Mouse (Mus musculus) layer of hippocampus, adult 18-20 months (tissue): ENCODE results near the gene Nkx6-2. TPM values are rescaled to one million over a fixed set of nuclear protein-coding genes. Genes with fewer than 3 reads are reported as not detected.
A peak's percentile ranks its signal among the peaks of the same experiment; 100 is the strongest.

Experiments
- DNase-seq, 2 experiments: peaks; one replicate each; pipeline ENCODE4 v3.0.0; 2022; ENCODE audit warnings: low spot score in 2 of 2
- long read RNA-seq: library from polyadenylated mRNA; stranded (forward); transcript quantifications from one replicate; pipeline ENCODE4 v2.0.0, GENCODE M21; 2021
- total RNA-seq, 2 experiments: library from RNA; stranded (reverse); gene quantifications; 2 replicates each; pipeline ENCODE4 v1.2.3; 2021

Gene Nkx6-2
- total RNA-seq: 10 to 100 TPM in 1 of 2 experiments, 1 to 10 TPM in 1; 9.9 to 14.0 TPM
- long read RNA-seq, transcript Nkx6-2-202 (3 exons, 1,299 nt): minor isoform, 9 of 22 reads
- long read RNA-seq, transcript Nkx6-2-201 (4 exons, 1,907 nt): major isoform, 10 of 22 reads
- long read RNA-seq, partial matches to known transcripts: 1 of 22 reads
- long read RNA-seq, other reads (novel, unspliced or antisense): 2 of 22 reads

DNA sequence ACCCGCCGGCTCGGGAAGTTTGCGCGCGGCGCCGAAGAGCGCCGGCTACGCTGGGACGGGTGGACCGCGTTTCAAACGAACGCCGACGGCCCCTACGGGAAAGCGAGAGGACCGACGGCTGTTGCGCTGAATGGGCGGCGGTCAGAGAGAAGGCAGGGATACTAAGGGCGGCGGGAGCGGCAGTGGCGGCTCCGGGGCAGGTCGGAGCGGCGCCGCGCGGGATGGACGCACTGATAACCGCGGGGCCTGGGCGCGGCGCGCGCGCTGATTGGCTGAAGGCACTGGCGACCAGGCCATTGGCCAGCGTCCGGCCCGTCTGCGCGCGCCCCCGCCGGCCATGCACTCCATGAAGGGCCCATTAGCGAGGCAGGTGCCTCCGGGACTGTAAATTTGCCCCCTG is at the start of gene Nkx6-2:
Gene Nkx6-2 (minus strand): TSS at position 203 of the 400 bp plus-strand sequence.
- peak in 1 of 2 experiments; percentile 64 for DNase-seq

DNA sequence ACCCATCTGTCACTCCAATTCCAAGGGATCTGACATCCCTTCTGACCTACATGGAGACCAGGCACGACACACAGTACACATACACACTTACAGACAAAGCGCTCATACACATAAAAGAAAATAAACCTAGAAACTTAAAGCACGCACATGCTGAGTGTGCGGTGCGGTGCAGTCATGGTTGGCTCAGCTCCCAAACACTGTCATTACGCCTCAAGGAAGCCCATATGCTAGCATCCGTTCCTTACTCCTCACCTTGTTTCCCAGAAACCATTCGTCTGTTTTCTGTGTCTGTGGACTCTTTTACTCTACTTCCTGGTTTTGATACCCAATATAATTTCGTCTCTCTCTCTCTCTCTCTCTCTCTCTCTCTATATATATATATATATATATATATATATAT is 42.6 kb upstream of the Nkx6-2 start:
- DNase-seq: no peak

DNA sequence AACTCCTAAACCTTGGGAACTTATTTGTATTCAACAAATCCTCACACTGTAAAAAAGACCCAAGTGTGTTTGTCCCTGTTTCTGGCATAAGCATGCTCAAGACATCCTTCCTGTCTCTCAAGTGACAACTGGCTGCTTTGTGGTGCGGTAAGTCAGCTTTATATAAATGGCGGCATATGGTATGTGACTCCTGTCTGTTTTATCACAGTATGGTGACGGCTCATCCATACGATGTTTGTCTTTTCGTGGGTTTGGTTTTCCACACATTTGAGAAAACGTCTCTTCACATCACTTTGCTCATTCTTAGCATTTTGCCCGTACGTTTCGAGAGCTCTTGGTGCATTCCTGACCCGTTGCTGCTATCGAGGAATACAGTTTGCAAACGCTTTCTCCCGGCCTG is 40.0 kb upstream of the Nkx6-2 start:
- DNase-seq: no peak

DNA sequence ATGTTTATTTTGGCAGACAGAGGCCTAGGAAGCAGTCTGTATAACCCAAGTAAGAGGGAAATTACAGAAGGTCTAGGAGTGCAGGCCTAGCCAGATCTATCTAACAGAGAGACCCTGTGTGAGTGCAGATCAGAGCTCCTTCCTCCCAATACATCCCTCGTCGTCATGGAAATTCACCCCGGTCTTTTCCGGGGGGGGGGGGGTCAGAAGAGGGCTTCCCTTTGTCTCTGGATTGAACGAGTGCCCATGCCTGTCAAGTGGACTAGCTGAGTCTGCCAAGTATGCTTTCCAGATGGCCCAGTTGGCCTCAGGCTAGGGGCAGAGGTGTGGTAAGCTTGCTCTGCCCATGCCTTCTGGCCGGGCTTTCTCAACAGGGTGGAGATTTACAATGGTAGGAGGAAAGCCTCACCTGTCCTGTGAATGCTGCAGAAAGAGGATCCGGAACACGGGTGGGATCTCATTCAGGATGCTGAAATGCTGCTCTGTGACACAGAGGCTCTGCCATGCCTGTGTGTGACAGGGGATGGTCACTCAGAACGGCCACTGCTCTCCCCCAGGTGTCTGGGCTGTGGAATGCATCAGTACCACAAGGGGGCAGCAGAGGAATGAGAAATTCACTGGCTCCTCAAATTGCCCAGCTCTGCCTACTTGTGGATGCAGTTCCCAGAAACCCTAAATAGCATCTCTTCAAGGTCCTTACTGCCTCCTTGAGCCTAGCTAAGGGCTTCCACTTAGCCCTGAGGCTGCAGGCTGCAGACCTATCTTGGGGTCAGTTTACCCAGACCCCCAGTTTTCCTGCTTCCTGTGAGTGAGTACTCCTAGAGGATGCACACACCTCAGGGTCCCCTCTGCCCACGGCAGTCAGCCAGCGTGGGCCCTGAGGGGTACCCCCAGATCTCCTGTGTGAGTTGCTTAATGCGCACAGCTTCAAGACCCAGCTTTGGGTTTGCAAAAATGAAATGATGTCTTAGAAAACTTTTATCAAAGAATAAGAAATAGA is 33.5 kb upstream of the Nkx6-2 start:
- peak; percentile 59 to 83 for DNase-seq

DNA sequence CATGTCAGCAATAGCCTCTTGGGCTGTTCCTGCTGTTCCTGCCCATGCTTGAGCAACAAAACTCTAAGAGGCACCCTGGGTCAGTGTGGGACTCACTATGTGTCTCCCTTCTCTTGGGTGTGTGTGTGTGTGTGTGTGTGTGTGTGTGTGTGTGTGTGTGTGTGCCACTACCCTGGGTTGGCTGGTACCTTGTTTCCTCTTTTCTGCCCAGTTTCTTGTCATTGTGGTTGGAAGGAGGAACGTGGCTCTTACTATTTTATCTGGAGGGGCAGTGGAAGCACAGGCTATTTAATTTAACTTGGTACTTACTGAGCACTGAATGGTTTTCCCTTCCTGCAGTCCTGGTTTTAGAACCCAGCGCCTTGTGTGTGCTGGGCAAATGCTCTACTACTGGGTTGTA is 27.7 kb upstream of the Nkx6-2 start:
- DNase-seq: no peak

DNA sequence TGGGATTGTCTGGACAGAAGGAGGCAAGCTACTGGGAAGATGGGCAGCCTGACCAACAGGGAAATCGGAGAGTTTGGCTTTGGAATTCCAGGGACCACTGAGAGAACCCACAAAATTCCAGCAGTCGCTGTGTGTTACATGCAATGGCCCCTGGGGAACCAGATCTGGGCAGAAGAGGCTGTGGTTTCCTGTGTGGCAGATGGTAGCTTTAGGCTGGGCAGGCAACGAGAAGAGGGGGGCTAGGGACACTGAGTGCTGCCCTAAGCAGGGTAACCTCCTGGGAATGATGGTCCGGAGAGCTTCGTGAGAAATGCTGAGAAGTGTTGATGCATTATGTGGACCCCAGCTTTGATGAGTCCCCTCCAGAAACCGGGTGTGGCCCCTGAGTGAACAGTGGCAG is 13.3 kb upstream of the Nkx6-2 start:
- no peak for DNase-seq

DNA sequence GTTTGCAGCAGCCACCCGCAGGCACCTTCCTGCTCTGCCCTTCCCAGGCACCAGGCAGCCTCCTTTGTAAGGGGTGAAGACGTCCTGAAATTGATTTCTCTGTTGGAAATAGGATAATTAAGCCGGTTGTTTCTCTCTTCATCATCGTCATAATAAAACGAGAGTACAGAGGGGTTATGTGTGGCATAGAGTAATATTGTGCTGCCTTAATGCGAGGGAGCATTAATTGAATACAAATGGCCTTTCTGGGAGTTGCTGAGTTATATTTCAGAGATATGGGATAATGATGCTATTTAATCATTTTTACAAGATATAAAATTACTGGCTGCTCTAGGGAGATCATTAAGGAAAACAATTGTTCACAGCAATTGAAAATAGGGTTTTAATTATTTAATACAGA is 12.7 kb upstream of the Nkx6-2 start:
- DNase-seq: no peak

DNA sequence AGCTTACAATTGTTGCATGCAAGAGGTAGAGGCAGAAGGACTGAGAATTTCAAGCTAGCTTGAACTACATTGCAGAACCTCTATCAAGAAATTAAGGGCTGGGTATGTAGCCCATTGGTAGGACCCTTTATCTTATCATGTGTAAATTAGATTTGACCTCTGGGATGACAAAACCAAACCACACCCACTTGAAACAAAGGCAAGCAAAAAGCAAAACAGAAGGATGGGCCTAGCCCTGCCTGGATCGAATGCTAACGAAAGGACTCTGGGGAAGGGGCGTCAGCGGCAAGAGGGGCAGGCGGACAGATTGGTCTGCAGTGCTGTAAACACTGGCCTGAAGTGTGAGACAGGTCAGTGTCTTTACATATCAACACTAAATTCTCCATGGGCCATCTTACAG is 8.7 kb upstream of the Nkx6-2 start:
- DNase-seq: no peak

DNA sequence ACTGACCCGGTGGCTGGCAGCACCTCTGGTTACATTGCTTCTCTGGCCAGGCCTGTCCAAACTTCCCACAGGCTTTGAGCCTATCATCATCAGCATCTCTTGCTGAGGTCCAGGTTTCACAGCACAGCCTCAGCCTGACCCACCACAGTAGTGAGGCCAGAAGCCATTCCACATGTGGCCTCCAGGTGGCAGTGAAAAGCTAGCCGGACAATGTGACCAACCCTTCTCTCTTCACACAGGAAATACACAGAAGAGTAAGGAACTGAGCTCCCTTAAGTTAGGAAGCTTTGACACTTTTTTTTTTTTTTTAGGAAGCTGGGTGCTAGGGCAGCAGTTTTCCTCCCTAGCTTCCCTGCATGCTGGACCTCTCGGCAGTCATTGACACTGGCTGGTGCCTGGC is 7.7 kb upstream of the Nkx6-2 start:
- peak in 1 of 2 experiments; percentile 59 for DNase-seq

DNA sequence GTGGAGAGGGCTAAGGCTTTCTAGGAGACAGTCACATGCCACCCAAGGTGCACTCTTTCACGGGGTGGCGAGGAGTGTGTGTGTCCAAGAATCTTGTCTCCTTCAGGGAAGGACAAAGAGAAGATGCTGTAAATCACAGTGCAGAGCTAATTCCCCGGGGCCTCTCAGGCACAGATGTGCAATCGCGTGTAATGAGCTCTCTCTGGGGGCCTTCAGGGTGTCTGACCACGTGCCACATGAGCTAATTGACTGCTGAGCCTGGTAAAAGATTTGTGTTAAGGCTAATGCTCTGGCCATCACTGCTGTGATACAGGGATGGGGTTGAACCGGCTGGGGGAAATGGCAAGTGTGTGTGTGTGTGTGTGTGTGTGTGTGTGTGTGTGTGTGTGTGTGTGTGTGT is 5.3 kb upstream of the Nkx6-2 start:
- no peak for DNase-seq

DNA sequence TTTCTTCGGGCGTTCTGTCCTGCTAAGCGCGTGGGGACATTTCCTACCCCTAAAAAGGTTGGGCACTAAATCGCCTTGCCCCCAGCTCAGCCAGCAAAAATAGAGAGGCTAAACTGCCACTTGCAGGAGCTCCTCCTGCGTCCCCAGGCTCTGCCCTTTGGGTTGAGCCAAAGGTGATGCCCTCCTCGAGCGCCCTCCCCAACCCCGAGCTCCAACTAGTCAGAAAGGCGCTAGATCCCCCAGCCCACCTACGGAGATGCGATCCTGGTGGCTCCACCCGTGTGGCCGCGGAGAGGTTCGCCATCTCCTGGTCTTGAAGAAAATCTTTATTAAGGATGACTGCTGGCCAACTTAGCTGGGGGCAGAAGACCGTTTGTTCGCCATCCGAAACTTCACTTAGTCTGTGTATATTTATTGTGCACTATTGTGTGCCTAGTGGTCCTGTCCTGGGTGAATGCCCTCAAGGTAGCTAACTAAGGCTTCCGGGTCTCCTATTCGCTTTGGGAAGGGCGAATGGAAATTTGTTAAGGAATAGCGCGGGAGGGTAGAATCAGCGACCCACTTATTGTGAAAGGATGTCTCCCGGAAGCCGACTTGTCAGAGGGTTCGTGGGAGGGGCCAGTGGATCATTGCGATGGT is 2.7 kb upstream of the Nkx6-2 start:
- DNase-seq: no peak

DNA sequence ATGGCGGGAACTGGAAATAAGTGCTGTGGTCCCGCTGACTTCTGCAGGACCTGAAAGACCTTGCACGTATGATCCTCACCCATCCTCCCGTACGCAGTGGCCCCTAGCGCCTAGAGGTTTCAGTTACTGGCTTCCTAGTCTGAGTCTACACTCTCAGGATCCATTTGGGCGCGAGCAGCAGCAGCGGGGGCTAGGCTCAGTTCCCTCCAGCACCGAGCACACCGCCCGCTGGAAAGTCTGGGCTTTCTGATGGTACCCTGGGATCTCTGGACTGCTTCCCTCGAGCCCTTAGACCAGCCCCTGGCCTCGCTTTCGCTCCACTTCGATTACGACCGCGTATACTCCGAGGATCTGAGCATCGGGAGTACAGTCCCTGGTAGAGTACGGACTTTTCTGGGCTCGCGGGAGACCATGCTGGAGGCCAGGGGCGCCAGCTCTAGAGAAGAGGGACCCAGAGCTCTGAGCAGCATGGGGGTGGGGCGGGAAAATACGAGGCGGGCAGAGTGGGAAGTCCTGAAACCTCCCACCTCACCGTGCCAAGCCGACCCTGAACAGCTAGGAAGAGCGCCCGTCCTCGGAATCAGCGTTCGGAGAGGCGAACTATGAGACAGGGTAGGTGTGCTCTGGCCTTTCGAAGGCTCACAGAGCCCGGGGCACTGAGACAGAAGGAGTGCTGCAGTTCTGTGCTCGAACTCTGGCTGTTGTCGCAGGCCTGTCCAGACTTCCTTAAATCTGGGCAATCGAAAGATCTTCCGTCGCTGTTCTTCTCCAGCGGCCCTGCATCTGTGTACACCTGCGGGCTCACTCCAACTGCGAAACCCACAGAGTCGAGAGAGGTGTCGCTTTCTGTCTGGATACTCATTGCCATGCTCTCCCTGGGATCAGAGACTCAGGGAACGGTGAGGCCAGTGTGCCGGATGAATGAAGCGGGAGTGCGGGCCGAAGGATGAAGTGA is 1.9 kb upstream of the Nkx6-2 start:
- DNase-seq: no peak

DNA sequence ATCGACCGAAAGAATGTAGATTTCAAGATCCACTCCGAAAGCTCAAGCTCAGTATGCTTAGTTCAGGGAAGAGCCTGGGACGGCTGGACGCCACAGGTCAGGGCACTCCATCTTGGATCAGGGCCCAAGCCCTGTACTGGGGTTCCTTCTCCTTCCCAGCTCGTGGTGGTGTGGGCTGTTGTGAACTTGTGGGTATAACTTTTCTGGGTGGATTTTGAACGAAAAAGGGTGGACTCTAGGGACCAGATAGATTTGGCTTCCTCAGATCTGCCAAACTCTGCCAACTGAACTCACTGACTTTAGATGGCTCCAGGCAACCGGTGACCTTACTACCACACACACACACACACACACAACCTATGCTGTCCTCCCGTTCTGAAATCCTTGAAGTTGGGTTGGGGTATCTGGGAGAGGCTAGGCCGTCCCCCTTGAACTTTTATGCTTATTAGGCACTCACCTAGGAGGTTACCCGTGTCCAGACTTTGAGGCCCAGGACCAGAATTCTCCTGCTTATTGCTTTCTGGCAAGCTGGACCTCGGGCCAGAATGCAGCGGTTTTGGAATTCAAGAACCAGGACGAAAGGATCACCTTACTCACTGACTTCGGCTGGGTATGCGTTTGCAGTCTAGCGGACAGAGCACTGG is 619 bp upstream of the Nkx6-2 start:
- no peak for DNase-seq

DNA sequence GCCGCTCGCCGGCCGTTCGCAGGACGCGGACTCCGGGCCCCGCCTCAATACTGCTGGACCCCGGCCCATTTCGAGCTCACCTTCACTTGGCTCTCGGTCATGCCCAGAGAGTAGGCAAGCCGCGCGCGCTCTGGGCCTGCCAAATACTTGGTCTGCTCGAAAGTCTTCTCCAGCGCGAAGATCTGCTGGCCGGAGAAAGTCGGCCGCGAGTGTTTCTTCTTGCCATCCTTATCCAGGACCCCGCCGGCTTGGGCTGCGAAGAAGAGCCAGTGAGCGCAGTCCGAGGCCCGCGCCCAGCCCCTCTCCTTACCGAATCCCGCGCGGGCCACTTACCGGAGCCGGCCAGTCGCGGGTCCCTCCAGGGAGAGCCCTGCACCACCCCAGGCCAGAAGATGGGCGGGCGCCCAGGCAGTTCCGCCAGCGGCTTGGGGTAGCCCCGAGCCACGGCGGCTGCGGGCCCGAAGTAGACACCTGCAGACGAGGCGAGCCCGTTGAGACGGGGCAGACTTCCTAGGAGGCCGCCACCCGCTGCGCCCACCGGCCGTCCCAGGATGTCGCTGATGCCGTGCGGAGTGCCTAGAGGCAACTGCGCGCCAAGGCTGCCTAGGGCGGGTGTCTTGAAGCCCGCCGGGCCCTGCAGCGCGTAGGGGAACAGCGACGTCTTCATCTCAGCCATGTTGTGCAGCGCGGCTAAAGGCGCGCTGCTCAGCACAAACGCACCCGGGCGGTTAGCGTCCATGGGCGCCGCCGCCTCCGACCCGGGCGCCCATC is 611 bp downstream of the Nkx6-2 start:
- DNase-seq: no peak

DNA sequence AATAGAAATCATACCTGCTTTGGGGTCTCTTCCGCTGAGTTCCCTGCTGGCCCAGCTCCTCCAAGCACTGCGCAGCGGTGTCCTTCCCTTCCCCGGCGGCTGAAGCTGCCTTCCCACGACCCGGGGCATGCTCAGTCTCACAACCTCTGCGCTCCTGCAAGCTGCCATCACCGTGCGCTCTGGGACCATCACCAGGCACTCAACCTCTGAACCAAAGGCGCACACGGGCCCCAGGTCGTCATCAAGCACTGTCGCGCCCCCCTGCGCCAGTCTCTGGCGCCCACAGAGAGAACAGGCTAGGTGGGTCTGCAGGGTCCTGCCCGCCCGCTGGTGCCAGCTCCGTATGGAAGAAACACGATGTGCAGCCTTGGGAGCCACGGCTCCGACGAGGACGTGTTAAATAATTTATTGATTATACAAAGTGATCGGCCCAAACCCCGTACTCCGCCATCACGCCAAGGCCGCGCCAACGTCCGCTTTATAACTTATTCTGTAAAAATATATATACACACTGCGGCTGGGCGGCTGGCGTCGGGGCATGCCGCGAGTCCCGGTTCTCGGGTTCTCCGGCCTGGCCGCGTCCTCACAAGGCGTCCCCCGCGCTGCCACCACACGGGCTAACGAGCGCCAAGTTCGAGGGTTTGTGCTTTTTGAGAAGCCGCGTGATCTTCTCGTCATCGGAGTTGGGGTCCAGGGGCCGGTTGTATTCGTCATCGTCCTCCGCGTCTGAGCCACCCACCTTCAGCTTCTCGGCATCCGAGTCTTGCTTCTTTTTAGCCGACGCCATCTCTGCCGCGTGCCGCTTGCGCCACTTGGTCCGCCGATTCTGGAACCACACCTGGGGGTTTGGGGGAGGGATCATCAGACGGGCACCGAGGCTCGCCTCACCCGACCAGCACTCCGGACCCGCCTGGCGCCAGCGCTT is 1.5 kb downstream of the Nkx6-2 start:
- no peak for DNase-seq

DNA sequence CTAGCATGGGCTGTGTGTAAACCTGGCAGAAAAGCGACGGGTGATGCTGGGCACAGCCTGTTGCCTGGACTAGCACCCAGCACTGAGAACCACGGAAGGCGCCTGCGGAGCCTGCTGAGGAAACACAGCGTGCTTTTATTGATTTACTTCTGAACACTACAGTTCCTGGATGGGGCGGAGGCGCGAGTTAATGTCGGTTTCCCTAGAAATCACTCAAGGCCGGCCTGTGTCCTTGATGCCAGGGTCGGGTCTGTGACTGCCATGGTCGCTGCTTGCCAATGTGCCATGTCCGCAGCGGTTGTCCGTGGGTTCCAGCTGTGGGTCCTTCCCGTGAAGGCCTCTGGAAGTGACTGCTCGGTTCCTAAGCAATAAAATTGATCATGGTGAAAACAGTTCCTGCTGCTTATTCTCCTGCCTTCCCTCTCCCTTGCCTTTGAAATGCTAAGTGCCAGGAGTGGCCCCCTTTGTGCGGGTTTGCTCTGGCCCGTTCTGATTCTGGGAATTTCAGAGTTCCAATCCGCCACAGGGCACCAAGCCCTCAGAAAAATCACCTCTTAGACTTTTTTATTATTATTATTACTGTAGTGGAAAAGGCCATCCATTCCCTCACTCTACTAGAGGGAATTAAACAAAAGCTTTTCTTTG is 3.2 kb downstream of the Nkx6-2 start:
- no peak for DNase-seq

DNA sequence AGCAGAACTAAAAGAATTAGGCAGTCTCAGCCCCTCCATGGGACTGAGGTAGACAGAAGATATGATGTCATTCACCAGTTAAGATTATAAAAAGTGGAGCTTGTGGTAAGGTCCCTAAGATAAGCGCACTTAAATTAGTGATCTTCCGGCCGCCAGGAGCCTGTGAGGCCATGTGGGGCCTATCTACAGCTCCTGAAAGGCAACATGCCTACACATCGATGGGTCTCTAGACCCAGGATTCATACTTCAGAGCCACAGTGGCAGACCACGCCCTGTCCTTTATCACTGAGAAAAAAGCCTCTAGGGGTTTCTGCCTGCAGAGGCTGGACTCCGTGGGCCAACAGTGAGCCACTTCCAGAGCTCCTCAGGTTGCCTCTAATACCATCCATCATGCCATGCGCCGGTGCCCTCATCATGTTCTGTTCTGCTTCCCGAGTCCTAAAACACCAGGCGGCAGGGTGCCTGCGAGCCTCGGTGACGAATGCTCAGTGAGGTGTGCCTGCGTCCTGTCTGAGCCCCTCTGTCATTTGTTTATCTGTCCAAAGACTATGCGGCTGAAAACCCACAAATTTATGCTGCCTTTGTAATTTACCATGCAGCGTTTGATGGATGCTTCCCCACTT is 6.4 kb downstream of the Nkx6-2 start:
- no peak for DNase-seq

DNA sequence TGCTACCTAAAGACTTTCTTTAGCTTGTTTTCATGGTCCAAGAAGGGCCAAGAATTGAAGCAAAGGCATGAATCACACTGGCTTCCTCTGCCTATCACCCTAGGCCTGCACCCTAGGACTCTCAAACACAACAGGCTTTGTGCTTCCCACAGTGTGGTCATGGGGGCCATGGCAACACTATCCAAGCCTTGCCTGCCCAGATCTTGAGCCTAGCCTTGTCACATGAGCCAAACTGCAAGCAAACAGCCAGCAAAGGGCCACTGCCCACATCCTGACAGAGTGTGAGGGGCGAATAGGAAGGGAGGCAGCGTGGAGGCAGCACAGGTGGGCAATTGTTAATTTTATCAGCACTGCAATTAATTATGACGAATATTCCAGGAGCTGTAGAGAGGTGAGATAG is 9.9 kb downstream of the Nkx6-2 start:
- no peak for DNase-seq
